Mouse (Mus musculus) hindbrain, embryonic 16.5 days (tissue): ENCODE data around the gene Dnaaf2. TPM values are rescaled to one million over a fixed set of nuclear protein-coding genes. Genes with fewer than 3 reads are reported as not detected.
A peak's percentile ranks its signal among the peaks of the same experiment; 100 is the strongest.

Experiments used
- ATAC-seq: fragments of 200-750 bp; cut with Nextera tagmentation; 2 replicates; pipeline ENCODE4 v1.8.0; 2017; ENCODE audit warnings: moderate TSS enrichment, moderate library complexity
- H3K27ac ChIP-seq: fragments of 300-500 bp; sonication (generic); 2 replicates; pipeline ENCODE4 v1.5.1; 2014; ENCODE audit warnings: low read depth, mild to moderate bottlenecking, control low read depth, low read length, moderate library complexity
- H3K27me3 ChIP-seq: fragments of 300-500 bp; sonication (generic); replicated peaks from 2 replicates; pipeline ENCODE4 v1.6.1; 2014; ENCODE audit warnings: low read length; ENCODE audit not compliant: control insufficient read depth, insufficient read depth
- H3K36me3 ChIP-seq: fragments of 300-500 bp; sonication (generic); 2 replicates; pipeline ENCODE4 v1.6.1; 2014; ENCODE audit warnings: mild to moderate bottlenecking, low read length, moderate library complexity, mixed read lengths; ENCODE audit not compliant: control insufficient read depth, insufficient read depth
- H3K4me1 ChIP-seq: fragments of 300-500 bp; sonication (generic); 2 replicates; pipeline ENCODE4 v1.6.1; 2014; ENCODE audit warnings: low read depth, low read length; ENCODE audit not compliant: control insufficient read depth, insufficient read depth
- H3K4me2 ChIP-seq: fragments of 300-500 bp; sonication (generic); 2 replicates; pipeline ENCODE4 v1.6.1; 2014; ENCODE audit warnings: mild to moderate bottlenecking, low read length, control low read depth, moderate library complexity
- H3K4me3 ChIP-seq: fragments of 300-500 bp; sonication (generic); 2 replicates; pipeline ENCODE4 v1.5.1; 2014; ENCODE audit warnings: mild to moderate bottlenecking, low read length, control low read depth, moderate library complexity
- H3K9ac ChIP-seq: fragments of 300-500 bp; sonication (generic); 2 replicates; pipeline ENCODE4 v1.6.1; 2014; ENCODE audit warnings: low read depth, mild to moderate bottlenecking, control low read depth, low read length, moderate library complexity
- H3K9me3 ChIP-seq: fragments of 300-500 bp; sonication (generic); 2 replicates; pipeline ENCODE4 v1.6.1; 2014; ENCODE audit warnings: mild to moderate bottlenecking, low read length, moderate library complexity; ENCODE audit not compliant: control insufficient read depth
- WGBS: fragments of 180-500 bp; shearing (Covaris S2); extraction: QIAGEN DNeasy Blood & Tissue Kit; methylation state at CpG from one replicate; pipeline ENCODE4 v1.1.7; 2014; 5-methylcytosine and 5-hydroxymethylcytosine counted together
- polyA plus RNA-seq: library from polyadenylated mRNA; unstranded; fragments of >200 nt; fragmentation: Nextera tagmentation; extraction: Ambion mirVana; gene quantifications from 2 replicates; pipeline ENCODE4 v1.2.1, GENCODE M21; 2015

Gene Dnaaf2
- polyA plus RNA-seq, 1 experiment from 2014 or later: 6.8 TPM

- Histone ChIP-seq H3K27me3 (no peaks in the 10 kb centered on the region), H3K27ac (no peak within 1 kb of the TSS), H3K36me3 (0 out of 2 replicates have a peak, but pooled peaks cover 4% of the 10 kb centered on the region), H3K4me2 (peak within 1 kb of the TSS; percentile 16; the same call in 1 of the 2 replicates), H3K4me1 (peaks cover 6% of the 10 kb centered on the region), H3K9me3 (no peaks in the 10 kb centered on the region), H3K4me3 (no peak within 1 kb of the TSS), H3K9ac (no peak within 1 kb of the TSS)
- peak; percentile 21; the same call in 1 of the 2 replicates for ATAC-seq
- WGBS: 62% methylated on average over 16 of the region's 16 CpGs
These were observed 6.0 kb upstream of the Dnaaf2 start, which contains the start of gene Gm49384 for GRCm38 (mm10) chr12:69204052-69204833. Gene Gm49384, minus strand, starts transcription at chr12:69204267.

GRCm38 (mm10) chr12:69198985-69199384, 756 bp upstream of the Dnaaf2 start:
- H3K4me2 ChIP-seq: peak overlapping the region; percentile 17
- no peak overlapping the region for H3K4me3 ChIP-seq
- no peak overlapping the region; the same call in 1 of the 2 replicates for H3K9ac ChIP-seq
- 0 out of 2 replicates have a peak, but pooled peaks cover 4% of the 10 kb centered on the region for H3K36me3 ChIP-seq
- ATAC-seq: no peak
- peaks cover 22% of the 10 kb centered on the region for H3K4me1 ChIP-seq
- no peaks in the 10 kb centered on the region for H3K9me3 ChIP-seq
- H3K27me3 ChIP-seq: no peaks in the 10 kb centered on the region
- no peak overlapping the region for H3K27ac ChIP-seq

- Histone ChIP-seq H3K9ac (peak overlapping the region; percentile 90), H3K4me3 (peak overlapping the region; percentile 99), H3K27me3 (no peaks in the 10 kb centered on the region), H3K4me2 (peak overlapping the region; percentile 92), H3K36me3 (0 out of 2 replicates have a peak, but pooled peaks cover 4% of the 10 kb centered on the region), H3K4me1 (peaks cover 22% of the 10 kb centered on the region), H3K9me3 (no peaks in the 10 kb centered on the region), H3K27ac (peak overlapping the region; percentile 93)
- ATAC-seq: peak; percentile 80
- under 1% methylated on average over 91 of the region's 94 CpGs for WGBS
These were observed 658 bp downstream of the Dnaaf2 start for GRCm38 (mm10) chr12:69197378-69198163.

- Histone ChIP-seq H3K9me3 (no peaks in the 10 kb centered on the region), H3K4me3 (peak within 1 kb of the TSS; percentile 99), H3K36me3 (0 out of 2 replicates have a peak, but pooled peaks cover 4% of the 10 kb centered on the region), H3K4me1 (peaks cover 22% of the 10 kb centered on the region), H3K9ac (peak within 1 kb of the TSS; percentile 90), H3K27me3 (no peaks in the 10 kb centered on the region), H3K27ac (peak within 1 kb of the TSS; percentile 93), H3K4me2 (peak within 1 kb of the TSS; percentile 92)
- ATAC-seq: peak; percentile 85
- under 1% methylated on average over 75 of the region's 75 CpGs for WGBS
These were observed 1.5 kb downstream of the Dnaaf2 start, which contains the start of gene Gm49383 for GRCm38 (mm10) chr12:69196444-69197377. Gene Gm49383, minus strand, starts transcription at chr12:69197104.

- Histone ChIP-seq H3K4me2 (no peak overlapping the region), H3K9me3 (no peaks in the 10 kb centered on the region), H3K9ac (no peak overlapping the region), H3K27ac (no peak overlapping the region), H3K4me3 (no peak overlapping the region), H3K4me1 (peaks cover 8% of the 10 kb centered on the region), H3K36me3 (peaks cover 9% of the 10 kb centered on the region), H3K27me3 (no peaks in the 10 kb centered on the region)
- no peak for ATAC-seq
- 90% methylated on average over 2 of the region's 2 CpGs for WGBS
These were observed 5.6 kb downstream of the Dnaaf2 start for GRCm38 (mm10) chr12:69192637-69193036.

GRCm38 (mm10) chr12:69191396-69191795, 6.8 kb downstream of the Dnaaf2 start:
- no peak overlapping the region for H3K9ac ChIP-seq
- peaks cover 17% of the 10 kb centered on the region for H3K4me1 ChIP-seq
- H3K4me3 ChIP-seq: no peak overlapping the region
- WGBS: 90% methylated on average over 5 of the region's 5 CpGs
- H3K4me2 ChIP-seq: no peak overlapping the region
- H3K36me3 ChIP-seq: peaks cover 9% of the 10 kb centered on the region
- no peak for ATAC-seq
- no peaks in the 10 kb centered on the region for H3K27me3 ChIP-seq
- H3K27ac ChIP-seq: no peak overlapping the region
- no peaks in the 10 kb centered on the region for H3K9me3 ChIP-seq

- Histone ChIP-seq H3K9ac (no peak overlapping the region), H3K4me3 (no peak overlapping the region), H3K4me1 (peaks cover 12% of the 10 kb centered on the region), H3K36me3 (peaks cover 9% of the 10 kb centered on the region), H3K27ac (no peak overlapping the region), H3K27me3 (no peaks in the 10 kb centered on the region), H3K9me3 (no peaks in the 10 kb centered on the region), H3K4me2 (no peak overlapping the region)
- peak; percentile 24; the same call in 1 of the 2 replicates for ATAC-seq
- WGBS: 96% methylated on average over 1 of the region's 1 CpGs
These were observed 7.7 kb downstream of the Dnaaf2 start for GRCm38 (mm10) chr12:69190522-69190921.

GRCm38 (mm10) chr12:69190074-69190473, 8.2 kb downstream of the Dnaaf2 start:
- Histone ChIP-seq H3K4me3 (no peak overlapping the region), H3K9me3 (no peaks in the 10 kb centered on the region), H3K4me1 (peaks cover 17% of the 10 kb centered on the region), H3K9ac (no peak overlapping the region), H3K4me2 (no peak overlapping the region), H3K27me3 (no peaks in the 10 kb centered on the region), H3K36me3 (peaks cover 9% of the 10 kb centered on the region), H3K27ac (no peak overlapping the region)
- 92% methylated on average over 9 of the region's 9 CpGs for WGBS
- ATAC-seq: no peak
